Mouse (Mus musculus) embryo, embryonic 10 days (tissue): ENCODE measurements around the gene Ifnb1.
"Not testable (repeated sequence)": the region's sequence is repeated elsewhere in the genome, so short reads cannot be mapped to it uniquely, and the experiment has no call there.

Experiments used
- DNase-seq: peaks from one replicate; pipeline ENCODE4 v3.0.0-alpha.2; 2015; ENCODE audit warnings: low spot score

The Ifnb1 gene

GRCm38 (mm10) chr4:88522674-88523073 lies at the start of gene Ifnb1:
TSS of gene Ifnb1 (minus strand) at chr4:88522774.
- DNase-seq: no peak

- no peak for DNase-seq
Observed at GRCm38 (mm10) chr4:88571698-88572097, 49.1 kb upstream of the Ifnb1 start, which contains the start of gene Ifna14. TSS of gene Ifna14 (minus strand) at chr4:88571798.

GRCm38 (mm10) chr4:88561791-88562190 lies 39.2 kb upstream of the Ifnb1 start:
- DNase-seq: no peak

GRCm38 (mm10) chr4:88558145-88558544 lies 35.6 kb upstream of the Ifnb1 start, which contains the start of gene Ifna15:
TSS of gene Ifna15 (minus strand) at chr4:88558245.
- not testable (repeated sequence) for DNase-seq

GRCm38 (mm10) chr4:88550161-88550945 lies 27.8 kb upstream of the Ifnb1 start:
- DNase-seq: peak; percentile 90

- no peak for DNase-seq
Observed at GRCm38 (mm10) chr4:88547986-88548385, 25.4 kb upstream of the Ifnb1 start.

GRCm38 (mm10) chr4:88543649-88544234 lies 21.2 kb upstream of the Ifnb1 start:
- DNase-seq: peak; percentile 77

- no peak for DNase-seq
Observed at GRCm38 (mm10) chr4:88537328-88537727, 14.8 kb upstream of the Ifnb1 start.

- DNase-seq: no peak
Observed at GRCm38 (mm10) chr4:88536640-88537039, 14.1 kb upstream of the Ifnb1 start.

- DNase-seq: no peak
Observed at GRCm38 (mm10) chr4:88535742-88536141, 13.2 kb upstream of the Ifnb1 start.

GRCm38 (mm10) chr4:88534903-88535302 lies 12.3 kb upstream of the Ifnb1 start:
- no peak for DNase-seq

GRCm38 (mm10) chr4:88533499-88533898 lies 10.9 kb upstream of the Ifnb1 start:
- DNase-seq: no peak

GRCm38 (mm10) chr4:88530892-88531291 lies 8.3 kb upstream of the Ifnb1 start:
- no peak for DNase-seq

GRCm38 (mm10) chr4:88530271-88530670 lies 7.7 kb upstream of the Ifnb1 start:
- DNase-seq: no peak

GRCm38 (mm10) chr4:88526379-88527049 lies 3.9 kb upstream of the Ifnb1 start:
- DNase-seq: no peak

- DNase-seq: no peak
Observed at GRCm38 (mm10) chr4:88525393-88525792, 2.8 kb upstream of the Ifnb1 start.

- DNase-seq: peak; percentile 39
Observed at GRCm38 (mm10) chr4:88523241-88523640, 667 bp upstream of the Ifnb1 start.

- no peak for DNase-seq
Observed at GRCm38 (mm10) chr4:88517957-88518356, 4.6 kb downstream of the Ifnb1 start.

- peak; percentile 10 for DNase-seq
Observed at GRCm38 (mm10) chr4:88515711-88516211, 6.8 kb downstream of the Ifnb1 start.

- no peak for DNase-seq
Observed at GRCm38 (mm10) chr4:88515250-88515649, 7.3 kb downstream of the Ifnb1 start.

- peak; percentile 71 for DNase-seq
Observed at GRCm38 (mm10) chr4:88514403-88514802, 8.2 kb downstream of the Ifnb1 start.

- DNase-seq: no peak
Observed at GRCm38 (mm10) chr4:88513743-88514142, 8.8 kb downstream of the Ifnb1 start.

GRCm38 (mm10) chr4:88503753-88504152 lies 18.8 kb downstream of the Ifnb1 start:
- DNase-seq: no peak
